Mouse (Mus musculus) myocyte (in vitro differentiated cells): ENCODE data around the gene Fgf23.

Experiments
- POLR2A ChIP-seq: IDR thresholded peaks from one replicate; pipeline ENCODE4 v1.6.1; 2011; ENCODE audit warnings: low read depth, mild to moderate bottlenecking, control low read depth, moderate library complexity; ENCODE audit not compliant: insufficient read length
- POLR2AphosphoS2 ChIP-seq: IDR thresholded peaks from one replicate; pipeline ENCODE4 v1.6.1; 2011; ENCODE audit warnings: low read depth, control low read depth; ENCODE audit not compliant: insufficient read length
- SRF ChIP-seq: IDR thresholded peaks from one replicate; pipeline ENCODE4 v1.6.1; 2011; ENCODE audit warnings: low read depth; ENCODE audit not compliant: control insufficient read depth, insufficient read length

DNA sequence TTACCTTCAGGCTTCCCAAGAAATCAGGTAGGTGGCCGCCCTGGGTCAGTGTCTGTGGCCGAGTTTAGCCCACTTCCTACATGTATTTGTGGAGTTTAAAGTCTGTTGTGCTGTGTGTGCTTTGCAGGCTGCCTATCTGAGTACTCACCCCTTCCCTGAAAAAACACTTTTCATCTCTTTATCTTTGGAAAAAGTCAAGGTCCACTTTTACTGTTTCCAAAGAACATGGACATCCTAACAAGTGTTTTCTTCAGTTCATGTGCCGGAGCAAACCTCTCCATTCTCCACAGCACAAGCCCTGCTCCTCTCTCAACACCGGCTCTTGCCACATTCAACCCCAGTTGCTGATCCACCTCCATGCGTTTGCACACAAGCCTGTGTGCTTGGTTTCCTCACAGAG lies 50.3 kb downstream of the Fgf23 start:
- no peak for TF ChIP-seq POLR2AphosphoS2
- no peak for TF ChIP-seq SRF
- no peak for TF ChIP-seq POLR2A
